Mouse (Mus musculus) ES-E14 (cell line): Measurements from ENCODE around the gene Stx8. TPM values are rescaled to one million over a fixed set of nuclear protein-coding genes. Genes with fewer than 3 reads are reported as not detected.

Experiments
- DNase-seq: peaks from one replicate; pipeline ENCODE4 v3.0.0-alpha.2; 2013; ENCODE audit warnings: low read depth, low spot score
- H3K27ac ChIP-seq: 2 replicates; pipeline ENCODE4 v1.5.1; 2012; ENCODE audit warnings: low read depth, mild to moderate bottlenecking, low read length, moderate library complexity, mixed read lengths; ENCODE audit not compliant: poor library complexity, insufficient read depth, severe bottlenecking
- H3K36me3 ChIP-seq: 2 replicates; pipeline ENCODE4 v1.6.1; 2012; ENCODE audit warnings: mild to moderate bottlenecking, low read length, moderate library complexity, mixed read lengths; ENCODE audit not compliant: control insufficient read depth, poor library complexity, insufficient read depth, severe bottlenecking
- H3K4me1 ChIP-seq, 2 experiments: fragments of 150-350 bp in 1 of 2; sonication (generic) in 1 of 2; 2 replicates each; pipeline ENCODE4 v1.6.1; 2012; ENCODE audit warnings: low read length in 2 of 2, mild to moderate bottlenecking in 1 of 2, mixed read lengths in 1 of 2; ENCODE audit not compliant: control insufficient read depth in 2 of 2, insufficient read depth in 2 of 2, poor library complexity in 1 of 2
- H3K4me3 ChIP-seq, 2 experiments: fragments of 150-350 bp in 1 of 2; sonication (generic) in 1 of 2; 2 replicates each; pipeline ENCODE4 v1.5.1; 2012; ENCODE audit warnings: low read length in 2 of 2, low read depth in 1 of 2, mild to moderate bottlenecking in 1 of 2, mixed read lengths in 1 of 2; ENCODE audit not compliant: insufficient read depth in 1 of 2, poor library complexity in 1 of 2, severe bottlenecking in 1 of 2
- H3K9ac ChIP-seq: 2 replicates; pipeline ENCODE4 v1.6.1; 2012; ENCODE audit warnings: low read depth, mild to moderate bottlenecking, low read length, mixed read lengths; ENCODE audit not compliant: poor library complexity, insufficient read depth, severe bottlenecking
- H3K9me3 ChIP-seq: fragments of 150-350 bp; sonication (generic); 2 replicates; pipeline ENCODE4 v1.6.1; 2012; ENCODE audit warnings: low read depth, mild to moderate bottlenecking, low read length; ENCODE audit not compliant: control insufficient read depth, insufficient read depth
- CHD2 ChIP-seq: IDR thresholded peaks from 2 replicates; pipeline ENCODE4 v1.6.1; 2014; ENCODE audit warnings: mild to moderate bottlenecking, low read depth, low read length, inconsistent platforms
- HCFC1 ChIP-seq: IDR thresholded peaks from 2 replicates; pipeline ENCODE4 v1.6.1; 2012; ENCODE audit warnings: low read length, inconsistent platforms, borderline replicate concordance; ENCODE audit not compliant: insufficient read depth
- MAFK ChIP-seq: IDR thresholded peaks from 2 replicates; pipeline ENCODE4 v1.6.1; 2014; ENCODE audit warnings: mild to moderate bottlenecking, low read depth, low read length, inconsistent platforms; ENCODE audit not compliant: insufficient read depth
- ZC3H11A ChIP-seq: IDR thresholded peaks from 2 replicates; pipeline ENCODE4 v1.6.1; 2012; ENCODE audit warnings: low read depth, mild to moderate bottlenecking, inconsistent platforms, low read length, borderline replicate concordance
- ZNF384 ChIP-seq: IDR thresholded peaks from 2 replicates; pipeline ENCODE4 v1.6.1; 2012; ENCODE audit warnings: low read depth, low read length, inconsistent platforms
- in situ Hi-C, 2 experiments: fragments of 600-800 bp; cut with MboI; formaldehyde crosslinking; loops; one replicate each; pipeline ENCODE4 v1.15.1; 2025; ENCODE audit warnings: low sequenced_read_pairs in 2 of 2, inconsistent platforms in 1 of 2; ENCODE audit not compliant: unreplicated experiment in 2 of 2
- total RNA-seq: library from RNA; depleted of rRNA; stranded (reverse); fragments of 300-350 nt; gene quantifications from 2 replicates; pipeline ENCODE4 v1.2.3, GENCODE M21; 2012

Gene Stx8
- total RNA-seq, 1 experiment: 19.4 TPM

GRCm38 (mm10) chr11:68117878-68118660, 152.1 kb downstream of the Stx8 start:
- H3K27ac ChIP-seq: no peak overlapping the region; the same call in 1 of the 2 replicates
- in situ Hi-C loops: no loop called here

DNA sequence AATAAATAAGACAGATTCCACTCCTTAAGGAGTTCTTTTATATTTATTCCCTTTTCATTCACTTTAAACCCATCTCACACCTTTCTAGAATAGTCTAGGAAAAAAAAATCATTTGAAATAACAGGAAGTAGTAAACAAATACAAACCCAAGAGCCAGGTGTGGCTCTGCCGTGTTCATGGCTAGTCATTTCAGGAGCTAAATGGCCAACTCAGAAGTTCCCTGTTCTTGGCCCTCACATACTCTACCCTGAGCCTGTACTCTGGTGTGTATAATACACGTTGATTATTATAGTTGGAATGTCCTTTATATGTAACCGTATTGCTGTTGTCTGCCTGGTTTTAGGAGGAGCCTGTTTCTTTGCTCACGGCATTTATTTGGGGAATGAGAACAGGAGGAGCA, 152.7 kb downstream of the Stx8 start:
- H3K9me3 ChIP-seq: no peaks in the 10 kb centered on the region
- no peaks in the 10 kb centered on the region for H3K4me1 ChIP-seq
- TF ChIP-seq MAFK: no peak
- no peak for TF ChIP-seq ZC3H11A
- no peak for TF ChIP-seq HCFC1
- no peak for TF ChIP-seq CHD2
- no peak for TF ChIP-seq ZNF384
- H3K4me3 ChIP-seq: no peak overlapping the region
- in situ Hi-C loops: no loop called here
- no peak overlapping the region for H3K27ac ChIP-seq
- H3K36me3 ChIP-seq: no peaks in the 10 kb centered on the region
- no peak for DNase-seq
- H3K9ac ChIP-seq: no peak overlapping the region

More at GRCm38 (mm10) chr11:68117878-68118660, 152.1 kb downstream of the Stx8 start:
- Histone ChIP-seq H3K9me3 (no peaks in the 10 kb centered on the region), H3K9ac (no peak overlapping the region), H3K4me3 (no peak overlapping the region), H3K36me3 (no peaks in the 10 kb centered on the region), H3K4me1 (no peaks in the 10 kb centered on the region)
- DNase-seq: no peak
- TF ChIP-seq CHD2: no peak
- no peak for TF ChIP-seq ZNF384
- no peak for TF ChIP-seq HCFC1
- no peak for TF ChIP-seq ZC3H11A
- no peak for TF ChIP-seq MAFK

DNA sequence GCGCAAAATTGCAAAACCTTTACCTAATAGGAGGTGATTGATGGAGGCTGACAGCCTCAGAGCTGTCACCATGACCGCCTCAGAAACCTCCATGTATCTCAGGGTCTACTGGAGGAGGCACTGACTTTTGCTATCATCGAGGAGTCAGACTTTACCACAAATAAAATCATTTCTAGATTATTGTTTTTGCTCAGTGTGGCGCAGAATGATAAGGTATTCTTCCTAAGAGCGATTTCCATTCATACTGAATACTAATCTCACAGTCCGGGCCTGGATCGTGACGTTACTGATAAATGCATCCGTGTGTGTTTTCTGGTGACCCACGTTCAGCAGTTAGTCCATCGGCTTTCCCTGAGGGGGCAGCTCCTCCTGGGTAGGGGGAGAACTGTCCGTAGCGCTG, 153.1 kb downstream of the Stx8 start:
- Histone ChIP-seq H3K4me1 (no peaks in the 10 kb centered on the region), H3K36me3 (no peaks in the 10 kb centered on the region), H3K27ac (no peak overlapping the region), H3K9me3 (no peaks in the 10 kb centered on the region), H3K4me3 (no peak overlapping the region), H3K9ac (no peak overlapping the region)
- TF ChIP-seq HCFC1: no peak
- no peak for TF ChIP-seq CHD2
- TF ChIP-seq ZNF384: no peak
- TF ChIP-seq MAFK: no peak
- in situ Hi-C loops: no loop called here
- no peak for DNase-seq

DNA sequence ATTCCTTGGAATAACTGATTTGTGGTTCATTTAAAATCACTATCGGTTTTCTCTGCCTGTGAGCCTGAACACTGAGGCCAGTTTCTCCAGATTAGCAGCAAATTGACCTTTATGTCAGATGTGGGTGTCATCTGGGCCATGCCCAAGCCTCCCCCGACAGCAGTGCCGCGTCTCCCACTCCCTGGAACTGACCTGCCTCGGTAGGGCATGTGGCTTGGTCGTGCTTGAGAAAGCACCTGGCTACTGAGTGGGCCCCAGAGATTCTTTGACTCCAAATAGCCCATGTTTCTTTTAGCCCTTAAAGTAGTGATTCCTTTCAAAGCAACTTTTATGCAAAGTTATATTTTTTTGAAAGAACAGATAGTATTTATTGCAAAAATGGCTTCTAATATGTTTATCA, 155.3 kb downstream of the Stx8 start:
- Histone ChIP-seq H3K36me3 (no peaks in the 10 kb centered on the region), H3K9me3 (no peaks in the 10 kb centered on the region), H3K9ac (no peak overlapping the region), H3K4me1 (no peaks in the 10 kb centered on the region), H3K4me3 (no peak overlapping the region), H3K27ac (no peak overlapping the region)
- in situ Hi-C loops: no loop called here
- TF ChIP-seq CHD2: no peak
- TF ChIP-seq HCFC1: no peak
- no peak for TF ChIP-seq ZC3H11A
- TF ChIP-seq MAFK: no peak
- TF ChIP-seq ZNF384: no peak
- DNase-seq: no peak

GRCm38 (mm10) chr11:68121660-68122059, 155.7 kb downstream of the Stx8 start:
- H3K9me3 ChIP-seq: no peaks in the 10 kb centered on the region
- DNase-seq: no peak
- no peak overlapping the region for H3K27ac ChIP-seq
- no peak overlapping the region for H3K4me3 ChIP-seq
- no peaks in the 10 kb centered on the region for H3K36me3 ChIP-seq
- H3K4me1 ChIP-seq: no peaks in the 10 kb centered on the region
- in situ Hi-C loops: no loop called here
- TF ChIP-seq MAFK: no peak
- H3K9ac ChIP-seq: no peak overlapping the region
